Mouse (Mus musculus) heart, embryonic 14.5 days (tissue): Measurements from ENCODE around the gene Rtkn2. TPM values are rescaled to one million over a fixed set of nuclear protein-coding genes. Genes with fewer than 3 reads are reported as not detected.

ENCODE experiments used
- ATAC-seq: fragments of 200-750 bp; cut with Nextera tagmentation; 2 replicates; pipeline ENCODE4 v1.8.0; 2017; ENCODE audit warnings: low read depth, moderate TSS enrichment; ENCODE audit not compliant: insufficient number of reproducible peaks, insufficient read depth, low FRiP score
- H3K27ac ChIP-seq, 2 experiments: fragments of 200-500 bp in 1 of 2; fragments of 300-500 bp in 1 of 2; sonication (generic) in 1 of 2; replicated peaks in 1 of 2; 2 replicates each; pipeline ENCODE4 v1.5.1; 2012 to 2014; ENCODE audit warnings: low read depth in 2 of 2, low read length in 2 of 2, control low read depth in 1 of 2, mild to moderate bottlenecking in 1 of 2, mixed read lengths in 1 of 2; ENCODE audit not compliant: control insufficient read depth in 1 of 2, insufficient read depth in 1 of 2
- H3K27me3 ChIP-seq: fragments of 300-500 bp; sonication (generic); 2 replicates; pipeline ENCODE4 v1.6.1; 2014; ENCODE audit warnings: mild to moderate bottlenecking, low read length, control low read depth; ENCODE audit not compliant: control insufficient read depth, insufficient read depth
- H3K36me3 ChIP-seq: fragments of 300-500 bp; sonication (generic); 2 replicates; pipeline ENCODE4 v1.6.1; 2014; ENCODE audit warnings: mild to moderate bottlenecking, control low read depth, low read length, mixed read lengths; ENCODE audit not compliant: control insufficient read depth, insufficient read depth
- H3K4me1 ChIP-seq, 2 experiments: fragments of 200-500 bp in 1 of 2; fragments of 300-500 bp in 1 of 2; sonication (generic) in 1 of 2; 2 replicates each; pipeline ENCODE4 v1.6.1; 2012 to 2014; ENCODE audit warnings: low read length in 2 of 2, control low read depth in 1 of 2, mixed read lengths in 1 of 2; ENCODE audit not compliant: control insufficient read depth in 2 of 2, insufficient read depth in 2 of 2
- H3K4me2 ChIP-seq: fragments of 300-500 bp; sonication (generic); 2 replicates; pipeline ENCODE4 v1.6.1; 2014; ENCODE audit warnings: mild to moderate bottlenecking, low read length
- H3K4me3 ChIP-seq, 2 experiments: fragments of 200-500 bp in 1 of 2; fragments of 300-500 bp in 1 of 2; sonication (generic) in 1 of 2; 2 replicates each; pipeline ENCODE4 v1.5.1; 2012 to 2014; ENCODE audit warnings: low read length in 2 of 2, mild to moderate bottlenecking in 2 of 2, control low read depth in 1 of 2, low read depth in 1 of 2, moderate library complexity in 1 of 2; ENCODE audit not compliant: control insufficient read depth in 1 of 2, insufficient read depth in 1 of 2
- H3K9ac ChIP-seq: fragments of 300-500 bp; sonication (generic); 2 replicates; pipeline ENCODE4 v1.6.1; 2014; ENCODE audit warnings: mild to moderate bottlenecking, low read length
- H3K9me3 ChIP-seq: fragments of 300-500 bp; sonication (generic); 2 replicates; pipeline ENCODE4 v1.6.1; 2016; ENCODE audit warnings: low read length, control low read depth; ENCODE audit not compliant: control insufficient read depth
- WGBS: fragments of 180-500 bp; shearing (Covaris S2); extraction: QIAGEN DNeasy Blood & Tissue Kit; methylation state at CpG from one replicate; pipeline ENCODE4 v1.1.7; 2014; 5-methylcytosine and 5-hydroxymethylcytosine counted together
- polyA plus RNA-seq: library from polyadenylated mRNA; unstranded; fragments of >200 nt; fragmentation: Nextera tagmentation; extraction: Ambion mirVana; gene quantifications from 2 replicates; pipeline ENCODE4 v1.2.1, GENCODE M21; 2014

Gene Rtkn2
- polyA plus RNA-seq, 1 experiment from 2014 or later: 7.3 TPM

DNA sequence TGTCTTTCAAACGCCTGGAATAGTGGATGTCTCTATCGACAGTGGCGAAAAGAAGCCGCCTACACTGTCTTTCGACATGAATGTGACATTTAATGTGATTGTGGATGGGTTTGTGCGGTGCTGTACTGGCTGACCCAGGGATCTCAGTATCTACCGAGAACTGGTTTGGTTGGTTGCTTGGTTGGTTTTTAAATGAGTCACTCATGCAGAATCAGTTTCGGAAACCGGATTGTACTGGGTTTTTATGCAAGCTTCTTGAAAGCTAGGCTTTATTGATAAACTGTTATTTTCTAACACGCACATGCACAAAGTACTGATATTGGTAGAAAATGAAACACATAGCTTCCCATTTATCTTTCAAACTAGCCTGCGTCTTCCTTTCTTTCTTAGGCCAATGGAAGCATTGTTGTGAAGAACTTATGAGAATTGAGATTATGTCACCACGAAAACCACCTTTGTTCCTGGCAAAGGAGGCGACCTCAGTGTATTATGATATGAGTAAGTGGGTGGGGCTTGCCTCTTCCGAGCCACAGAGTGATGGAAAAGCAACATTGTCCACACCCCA is 60.4 kb downstream of the Rtkn2 start:
- Histone ChIP-seq H3K9ac (no peak overlapping the region), H3K36me3 (peaks cover 24% of the 10 kb centered on the region; the same call in 1 of the 2 replicates), H3K4me3 (no peak overlapping the region), H3K27me3 (no peaks in the 10 kb centered on the region), H3K4me1 (no peaks in the 10 kb centered on the region), H3K27ac (no peak overlapping the region), H3K4me2 (no peak overlapping the region), H3K9me3 (no peaks in the 10 kb centered on the region)
- WGBS: 84% methylated on average over 14 of the region's 14 CpGs
- ATAC-seq: no peak

DNA sequence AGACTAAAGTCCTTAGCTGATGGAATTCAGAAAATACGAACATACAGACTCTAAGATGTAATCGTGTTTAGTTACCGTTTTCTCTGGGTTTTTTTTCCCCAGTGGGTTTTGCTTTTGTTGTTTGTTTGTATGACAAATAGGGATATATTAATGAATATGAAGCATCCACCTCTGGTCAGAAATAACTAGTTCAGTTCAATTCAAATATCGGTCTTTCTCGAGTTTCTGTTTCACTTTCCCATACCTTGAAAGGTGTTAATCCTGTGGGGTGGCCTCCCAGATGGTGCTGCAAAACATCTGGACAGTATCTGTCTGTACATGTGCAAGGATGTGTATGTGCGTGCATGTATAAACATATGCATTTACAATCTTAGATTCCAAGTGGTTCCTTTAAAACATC is 61.0 kb downstream of the Rtkn2 start:
- Histone ChIP-seq H3K27ac (no peak overlapping the region), H3K27me3 (no peaks in the 10 kb centered on the region), H3K9ac (no peak overlapping the region), H3K36me3 (peaks cover 24% of the 10 kb centered on the region; the same call in 1 of the 2 replicates), H3K4me2 (no peak overlapping the region), H3K9me3 (no peaks in the 10 kb centered on the region), H3K4me3 (no peak overlapping the region), H3K4me1 (no peaks in the 10 kb centered on the region)
- no peak for ATAC-seq
- 86% methylated on average over 6 of the region's 6 CpGs for WGBS

DNA sequence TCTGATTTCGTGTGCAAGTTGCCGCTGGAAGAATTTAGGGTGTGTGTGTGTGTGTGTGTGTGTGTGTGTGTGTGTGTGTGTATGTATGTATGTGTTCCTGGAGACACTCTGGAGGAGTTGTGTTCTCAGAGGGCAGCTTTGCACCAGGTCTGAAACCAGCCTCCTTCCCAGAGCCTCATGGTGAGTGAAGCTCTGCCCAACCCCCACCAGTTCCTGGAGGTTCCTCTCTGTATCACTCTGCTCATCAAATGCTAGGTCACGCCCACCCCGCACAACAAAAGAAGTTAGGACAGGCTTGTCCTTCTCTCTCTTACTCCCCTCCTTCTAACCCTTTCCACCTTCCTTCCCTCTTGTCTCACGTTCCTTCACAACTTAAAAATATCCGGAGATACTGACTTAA is 64.6 kb downstream of the Rtkn2 start:
- no peak for ATAC-seq
- Histone ChIP-seq H3K9ac (no peak overlapping the region), H3K36me3 (peaks cover 12% of the 10 kb centered on the region; the same call in 1 of the 2 replicates), H3K9me3 (no peaks in the 10 kb centered on the region), H3K4me3 (no peak overlapping the region), H3K27ac (no peak overlapping the region), H3K27me3 (no peaks in the 10 kb centered on the region), H3K4me1 (no peaks in the 10 kb centered on the region; a peak in 1 of 4 replicates), H3K4me2 (no peak overlapping the region)
- WGBS: 24% methylated on average over 6 of the region's 6 CpGs

DNA sequence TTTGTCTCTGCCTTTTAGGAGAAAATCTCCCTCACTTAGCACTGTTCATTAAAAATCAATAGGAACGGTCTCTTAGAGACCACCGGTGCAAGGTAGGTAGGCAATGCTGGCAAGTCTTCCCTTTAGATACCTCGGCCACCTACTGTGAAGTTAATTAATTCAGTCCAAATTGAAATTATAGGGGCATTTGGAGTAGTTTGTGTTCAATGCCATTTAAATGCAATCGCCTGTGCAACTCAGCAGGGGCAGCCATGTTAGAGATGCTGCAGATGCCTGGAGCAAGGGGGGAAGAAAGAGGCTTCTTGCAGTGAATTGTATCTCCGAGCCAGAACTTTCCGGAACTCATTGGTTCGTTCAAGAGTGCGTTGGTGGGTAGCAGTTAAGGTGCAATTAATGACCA is 65.5 kb downstream of the Rtkn2 start:
- ATAC-seq: no peak
- Histone ChIP-seq H3K9me3 (no peaks in the 10 kb centered on the region), H3K9ac (no peak overlapping the region), H3K27ac (no peak overlapping the region), H3K4me1 (no peaks in the 10 kb centered on the region; a peak in 1 of 4 replicates), H3K4me2 (no peak overlapping the region), H3K4me3 (no peak overlapping the region), H3K27me3 (no peaks in the 10 kb centered on the region), H3K36me3 (peaks cover 12% of the 10 kb centered on the region; the same call in 1 of the 2 replicates)
- 93% methylated on average over 8 of the region's 8 CpGs for WGBS

DNA sequence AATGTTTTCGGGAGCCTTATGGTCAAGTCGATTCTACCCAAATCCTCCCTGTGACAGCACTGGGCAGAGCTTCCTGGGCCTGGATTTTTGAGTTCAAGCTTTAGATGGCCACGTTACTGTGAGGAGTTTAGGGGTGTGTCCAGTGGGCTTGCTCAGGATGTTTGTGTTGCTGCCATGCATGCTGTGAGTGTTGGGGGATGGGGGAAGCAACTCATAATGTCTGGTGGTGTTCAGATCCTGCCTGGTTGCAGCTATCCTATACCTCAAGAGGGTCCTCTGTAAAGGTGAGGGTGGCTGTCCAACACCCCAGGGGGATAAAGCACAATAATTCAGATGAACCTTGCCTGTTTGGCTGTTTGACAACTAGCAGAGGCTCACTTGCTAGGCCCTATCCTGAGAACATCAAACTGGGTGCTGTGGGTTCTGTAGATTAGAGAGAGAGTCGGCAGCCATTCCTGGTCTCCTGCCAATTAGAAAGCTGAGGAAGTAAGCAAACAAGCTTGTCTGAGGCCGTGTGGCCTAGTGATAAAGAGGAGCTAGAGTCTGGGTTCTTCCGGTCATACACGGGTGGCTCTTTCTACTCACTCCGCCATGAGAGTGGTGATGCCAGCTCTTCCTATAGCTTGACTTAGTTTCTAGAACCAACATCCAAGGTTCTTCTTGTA is 69.4 kb downstream of the Rtkn2 start:
- no peaks in the 10 kb centered on the region for H3K27me3 ChIP-seq
- H3K4me1 ChIP-seq: no peaks in the 10 kb centered on the region; a peak in 1 of 4 replicates
- no peak overlapping the region for H3K4me2 ChIP-seq
- 68% methylated on average over 8 of the region's 8 CpGs for WGBS
- no peak overlapping the region for H3K27ac ChIP-seq
- no peak overlapping the region for H3K9ac ChIP-seq
- H3K4me3 ChIP-seq: no peak overlapping the region
- H3K36me3 ChIP-seq: no peaks in the 10 kb centered on the region
- no peak for ATAC-seq
- no peaks in the 10 kb centered on the region for H3K9me3 ChIP-seq

DNA sequence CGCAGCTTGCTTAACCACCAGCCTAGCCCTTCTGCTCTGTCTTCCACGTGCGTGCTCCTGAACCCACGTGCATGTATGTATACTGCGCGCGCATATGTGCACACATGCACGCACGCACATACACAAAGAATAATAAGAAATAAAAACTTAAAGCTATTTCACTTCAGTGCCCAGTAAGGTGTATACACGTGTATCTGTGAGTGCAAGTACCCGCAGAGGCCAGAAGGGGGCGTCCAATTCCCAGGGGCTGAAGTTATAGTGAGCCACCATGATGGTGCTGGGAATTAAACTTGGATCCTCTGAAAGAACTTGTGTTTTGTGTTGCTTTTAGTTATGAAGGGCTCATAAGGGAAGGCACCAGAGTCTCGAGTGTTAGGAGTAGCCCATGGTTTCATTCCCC is 71.5 kb downstream of the Rtkn2 start:
- Histone ChIP-seq H3K36me3 (no peaks in the 10 kb centered on the region), H3K9ac (no peak overlapping the region), H3K9me3 (no peaks in the 10 kb centered on the region), H3K27ac (no peak overlapping the region), H3K4me2 (no peak overlapping the region), H3K4me3 (no peak overlapping the region), H3K27me3 (no peaks in the 10 kb centered on the region), H3K4me1 (no peaks in the 10 kb centered on the region; a peak in 1 of 4 replicates)
- WGBS: 86% methylated on average over 13 of the region's 13 CpGs
- no peak; the same call in 1 of the 2 replicates for ATAC-seq

DNA sequence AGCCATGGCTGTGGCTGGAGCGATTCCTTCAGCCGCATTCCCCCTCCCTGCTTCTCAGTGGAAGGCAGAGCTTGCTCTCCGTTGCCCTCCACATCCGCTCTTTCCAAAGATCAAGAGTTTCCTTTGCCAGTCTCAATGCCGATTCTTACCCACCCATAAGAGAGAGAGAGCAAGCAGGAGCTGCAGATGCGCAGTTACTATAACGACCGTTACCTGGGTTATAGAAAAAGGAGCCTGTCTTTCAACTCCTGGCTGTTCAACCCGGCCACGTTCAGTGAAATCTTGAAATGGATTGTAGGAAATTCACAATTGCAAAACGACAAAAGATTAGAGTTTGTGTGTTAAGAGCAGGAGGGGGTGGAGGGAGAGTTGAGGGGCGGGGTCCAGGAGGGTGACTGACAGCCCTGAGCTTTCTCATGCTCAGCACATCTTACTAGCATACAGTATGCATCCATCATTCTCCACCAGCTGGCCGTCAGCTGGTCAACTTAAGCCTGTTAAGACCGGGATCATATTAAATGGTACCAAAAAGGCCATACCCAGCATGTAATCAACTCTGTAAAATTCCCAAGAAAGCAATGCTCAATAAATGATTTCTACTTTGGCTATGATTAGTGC is 72.1 kb downstream of the Rtkn2 start:
- no peak overlapping the region for H3K4me3 ChIP-seq

More for the DNA sequence above, 72.1 kb downstream of the Rtkn2 start:
- H3K27ac ChIP-seq: no peak overlapping the region
- no peaks in the 10 kb centered on the region for H3K36me3 ChIP-seq
- 90% methylated on average over 14 of the region's 14 CpGs for WGBS
- no peak for ATAC-seq
- H3K27me3 ChIP-seq: no peaks in the 10 kb centered on the region
- no peaks in the 10 kb centered on the region for H3K9me3 ChIP-seq
- no peaks in the 10 kb centered on the region; a peak in 1 of 4 replicates for H3K4me1 ChIP-seq
- no peak overlapping the region for H3K4me2 ChIP-seq
- H3K9ac ChIP-seq: no peak overlapping the region
